Mouse (Mus musculus) G1E (cell line): Measurements from ENCODE around the gene Drg2.

ENCODE experiments used
- CTCF ChIP-seq: IDR thresholded peaks from 2 replicates; pipeline ENCODE4 v1.5.1; 2012; ENCODE audit warnings: low read depth, low read length, inconsistent platforms, mixed read lengths
- GATA2 ChIP-seq: IDR thresholded peaks from 2 replicates; pipeline ENCODE4 v1.6.1; 2012; ENCODE audit warnings: low read depth, low read length, inconsistent platforms, borderline replicate concordance
- POLR2AphosphoS5 ChIP-seq: IDR thresholded peaks from 2 replicates; pipeline ENCODE4 v1.6.1; 2012; ENCODE audit warnings: low read depth, low read length, inconsistent platforms; ENCODE audit not compliant: insufficient replicate concordance

DNA sequence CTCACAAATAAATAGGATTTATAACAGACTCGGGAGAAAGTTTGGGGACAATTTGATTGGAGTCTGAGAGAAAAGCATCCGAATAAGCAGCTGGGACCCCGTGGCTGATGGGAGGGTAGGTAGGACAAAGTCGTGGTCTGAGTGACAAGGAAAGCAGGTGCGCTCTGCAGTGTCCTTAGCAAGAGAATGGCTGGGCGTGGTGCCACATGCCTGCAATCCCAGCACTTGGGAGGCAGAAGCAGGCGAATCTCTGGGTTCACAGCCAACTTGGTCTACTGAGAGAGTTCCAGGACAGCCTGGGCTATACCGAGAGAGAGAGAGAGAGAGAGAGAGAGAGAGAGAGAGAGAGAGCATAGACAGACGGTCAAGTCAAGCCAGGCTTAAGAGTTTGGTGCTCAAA lies 16.4 kb downstream of the Drg2 start:
- TF ChIP-seq CTCF (no peak), GATA2 (no peak), POLR2AphosphoS5 (no peak)
